ENCODE assay signal across 31 mouse cellular contexts in the genomic region with DNA sequence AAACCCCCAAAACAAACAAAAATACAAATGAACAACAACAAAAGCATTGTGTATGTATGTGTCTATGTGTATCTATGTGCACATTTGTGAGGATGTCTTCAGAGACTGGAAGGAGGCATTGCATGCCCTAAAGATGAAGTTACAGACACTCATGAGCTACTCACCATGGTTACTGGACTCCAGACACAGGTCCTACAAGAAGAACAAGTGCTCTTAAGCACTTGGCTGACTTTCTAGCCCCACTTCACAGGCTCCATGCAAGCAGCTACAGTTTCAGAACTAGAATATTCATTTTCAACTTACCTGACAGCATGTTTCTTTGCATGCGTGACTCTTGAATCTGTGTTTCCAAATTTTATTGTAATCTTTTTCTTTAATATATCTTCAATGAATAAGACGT. TPM values are rescaled to one million over a fixed set of nuclear protein-coding genes. Genes with fewer than 3 reads are reported as not detected.
A peak's percentile ranks its signal among the peaks of the same experiment; 100 is the strongest.
DNase-seq lines count a peak whose midpoint lies in the region; ATAC-seq and TF ChIP-seq lines count a peak whose summit lies in the region.
"Had no signal": no experiment of that assay in that cellular context is flagged by ENCODE, and none has a peak within 500 bp of the region (broad histone marks: within the 10 kb centered on the region; RNA-seq: fewer than 3 reads in every experiment).

No protein-coding gene starts in this region.

- TF ChIP-seq CTCF in lung, embryonic 14.5 days (IDR thresholded peaks at IDR 0.05; ENCODE audit: low read depth) = no peak
- no peak for TF ChIP-seq CTCF in lung, adult 2 months (IDR thresholded peaks at IDR 0.05; ENCODE audit: insufficient read depth, low read length)
- TF ChIP-seq CTCF in lung, postnatal 0 days (IDR thresholded peaks at IDR 0.05) = no peak

- no peak overlapping the region for H3K4me2 ChIP-seq in lung, embryonic 14.5 days
- H3K4me2 ChIP-seq in lung, postnatal 0 days (replicated peaks; ENCODE audit: low read depth, low read length) = no peak overlapping the region
- H3K4me2 ChIP-seq: embryonic facial prominence, embryonic 13.5 days; embryonic facial prominence, embryonic 15.5 days; forebrain, embryonic 13.5 days; forebrain, embryonic 15.5 days had no signal

- no peak overlapping the region for H3K9ac ChIP-seq in lung, embryonic 14.5 days
- no peak overlapping the region for H3K9ac ChIP-seq in lung, postnatal 0 days (replicated peaks; ENCODE audit: low read depth)
- H3K9ac ChIP-seq: embryonic facial prominence, embryonic 13.5 days; embryonic facial prominence, embryonic 15.5 days; forebrain, embryonic 13.5 days; forebrain, embryonic 15.5 days had no signal

- peak; percentile 25 for DNase-seq in lung, embryonic 14.5 days
- no peak for DNase-seq in lung, adult 2 months
- peak; percentile 74 for DNase-seq in lung, postnatal 0 days (ENCODE audit: low spot score)
- peak; percentile 13 for DNase-seq in lung, postnatal 14 days
- peak; percentile 59 for DNase-seq in lung, postnatal 36 days
- DNase-seq in T-cell, adult 2 months (ENCODE audit: low spot score) = no peak
- DNase-seq: adrenal gland, adult 2 months; adrenal gland, postnatal 10 days; adrenal gland, postnatal 25 days; B cell, adult 2 months; cerebellum, adult 11 months; cerebellum, adult 18-20 months; cerebellum, adult 8-10 months; cerebellum, adult 9-11 months; cerebellum, postnatal 14 days; cerebellum, postnatal 36 days; embryo, embryonic 11 days had no signal

- H3K9me3 ChIP-seq in lung, embryonic 14.5 days (ENCODE audit: low read depth, low read length) = no peaks in the 10 kb centered on the region
- no peaks in the 10 kb centered on the region for H3K9me3 ChIP-seq in lung, postnatal 0 days (ENCODE audit: low read length)
- H3K9me3 ChIP-seq: embryonic facial prominence, embryonic 13.5 days; embryonic facial prominence, embryonic 15.5 days; forebrain, embryonic 13.5 days; forebrain, embryonic 15.5 days; G1E had no signal

- TF ChIP-seq POLR2A in lung, adult 2 months (IDR thresholded peaks at IDR 0.05; ENCODE audit: borderline replicate concordance, extremely low read depth, low read depth, low read length) = no peak

- 66% methylated on average over 2 of the region's 2 CpGs for WGBS in lung, embryonic 14.5 days
- WGBS in lung, adult 2 months = 72% methylated on average over 2 of the region's 2 CpGs
- 43% methylated on average over 2 of the region's 2 CpGs for WGBS in lung, postnatal 0 days

- H3K4me1 ChIP-seq in lung, embryonic 14.5 days (ENCODE audit: insufficient read depth) = no peaks in the 10 kb centered on the region; the same call in none of the 2 replicates
- no peaks in the 10 kb centered on the region; the same call in 1 of the 2 replicates for H3K4me1 ChIP-seq in lung, adult 2 months (ENCODE audit: control insufficient read depth, insufficient read depth, low read length)
- no peaks in the 10 kb centered on the region for H3K4me1 ChIP-seq in lung, postnatal 0 days (ENCODE audit: insufficient read depth, low read depth, low read length)
- H3K4me1 ChIP-seq: embryonic facial prominence, embryonic 13.5 days; embryonic facial prominence, embryonic 15.5 days; forebrain, embryonic 13.5 days; forebrain, embryonic 15.5 days had no signal

- ATAC-seq in lung, embryonic 14.5 days (ENCODE audit: insufficient read depth) = 0 out of 2 replicates have a peak, but pooled peaks have one; percentile 26
- ATAC-seq in lung, postnatal 0 days = peak; percentile 90
- no peak for ATAC-seq in megakaryocyte, adult 5-6 weeks (ENCODE audit: poor library complexity, severe bottlenecking)
- ATAC-seq: CD4-positive, CD25-positive, alpha-beta regulatory T cell, adult 4 months; forebrain, embryonic 13.5 days; forebrain, embryonic 15.5 days; Patski had no signal

- no peak for TF ChIP-seq EP300 in lung, postnatal 0 days (IDR thresholded peaks at IDR 0.05)

- no peak overlapping the region for H3K4me3 ChIP-seq in lung, embryonic 14.5 days (ENCODE audit: low read depth, low read length)
- no peak overlapping the region for H3K4me3 ChIP-seq in lung, adult 2 months (replicated peaks; ENCODE audit: extremely low read depth, low read depth, low read length)
- H3K4me3 ChIP-seq in lung, postnatal 0 days (ENCODE audit: low read depth, low read length) = no peak overlapping the region
- H3K4me3 ChIP-seq: embryonic facial prominence, embryonic 13.5 days; embryonic facial prominence, embryonic 15.5 days; forebrain, embryonic 13.5 days; forebrain, embryonic 15.5 days had no signal

- H3K27me3 ChIP-seq in lung, embryonic 14.5 days (ENCODE audit: insufficient read depth, low read length) = 0 out of 2 replicates have a peak, but pooled peaks cover 3% of the 10 kb centered on the region
- H3K27me3 ChIP-seq in lung, postnatal 0 days (replicated peaks; ENCODE audit: insufficient read depth, low read length) = no peaks in the 10 kb centered on the region
- H3K27me3 ChIP-seq: CH12.LX; embryonic facial prominence, embryonic 13.5 days; embryonic facial prominence, embryonic 15.5 days; forebrain, embryonic 13.5 days; forebrain, embryonic 15.5 days; Patski had no signal

- no peak overlapping the region for H3K27ac ChIP-seq in lung, embryonic 14.5 days (ENCODE audit: low read depth)
- H3K27ac ChIP-seq in lung, postnatal 0 days (ENCODE audit: low read length) = no peak overlapping the region
- H3K27ac ChIP-seq: embryonic facial prominence, embryonic 13.5 days; embryonic facial prominence, embryonic 15.5 days; forebrain, embryonic 13.5 days; forebrain, embryonic 15.5 days had no signal

- H3K36me3 ChIP-seq in lung, embryonic 14.5 days (ENCODE audit: insufficient read depth) = no peaks in the 10 kb centered on the region
- no peaks in the 10 kb centered on the region for H3K36me3 ChIP-seq in lung, postnatal 0 days (ENCODE audit: insufficient read depth, low read length)
- H3K36me3 ChIP-seq: embryonic facial prominence, embryonic 13.5 days; embryonic facial prominence, embryonic 15.5 days; forebrain, embryonic 15.5 days; G1E had no signal

RNA-seq across cellular contexts. Expression of a gene that starts 24.6 kb away (rescaled TPM):
- 0.08 TPM in 1 of 2 replicates, not detected in the other for polyA plus RNA-seq in lung, embryonic 14.5 days (2014; fragmentation: Nextera tagmentation; extraction: Ambion mirVana)
- polyA plus RNA-seq in lung, adult 2 months (2012; rRNA removed) = not detected in 2 replicates
- polyA plus RNA-seq in lung, postnatal 0 days (2015; fragmentation: Nextera tagmentation; extraction: Ambion mirVana) = 0.08 TPM in 1 of 2 replicates, not detected in the other
- total RNA-seq in megakaryocyte, adult 5-6 weeks (2015) = not detected in 2 replicates
- total RNA-seq in megakaryocyte, adult 5-6 weeks (2017) = not detected in 2 replicates
- total RNA-seq: adrenal gland, adult 2 months; adrenal gland, postnatal 10 days; adrenal gland, postnatal 25 days; adrenal gland, postnatal 4 days; CH12.LX; common myeloid progenitor, adult 5-6 weeks had no signal
- polyA plus RNA-seq: adrenal gland, adult 2 months; brain, embryonic 14.5 days; CD4-positive, CD25-positive, alpha-beta regulatory T cell, adult 4 months; embryonic facial prominence, embryonic 11.5 days; embryonic facial prominence, embryonic 13.5 days; embryonic facial prominence, embryonic 15.5 days; forebrain, embryonic 11.5 days; forebrain, embryonic 13.5 days; forebrain, embryonic 15.5 days; G1E had no signal

Comparison
In these comparisons a context has a peak if more than half of its experiments do, and no peak if none do; other contexts are left out.
1. DNase-seq: peak in lung, embryonic 14.5 days (single experiment), lung, postnatal 0 days (single experiment), lung, postnatal 14 days (single experiment) and lung, postnatal 36 days (single experiment); none in lung, adult 2 months (single experiment) and T-cell, adult 2 months (single experiment).